Mouse (Mus musculus) heart, postnatal 10 days (tissue): ENCODE data around the gene Cwh43. TPM values are rescaled to one million over a fixed set of nuclear protein-coding genes. Genes with fewer than 3 reads are reported as not detected.

ENCODE experiments used
- DNase-seq, 2 experiments: peaks; one replicate each; pipeline ENCODE4 v3.0.0; 2021
- intact Hi-C: fragments of 180-260 bp; cut with DNase I; formaldehyde crosslinking; loops from one replicate; pipeline ENCODE4 v1.15.1; 2025
- total RNA-seq, 2 experiments: library from RNA; stranded (reverse); gene quantifications; 2 replicates each; pipeline ENCODE4 v1.2.3; 2021

Cwh43 gene
- total RNA-seq, 2 experiments from 2014 or later, result not detected

- DNase-seq, result no peak
- intact Hi-C loops, result no loop called here
These were observed 12.8 kb upstream of the Cwh43 start for GRCm38 (mm10) chr5:73393041-73393440.

GRCm38 (mm10) chr5:73399768-73400526 lies 5.9 kb upstream of the Cwh43 start:
- DNase-seq, result peak in 1 of 2 experiments; percentile 14
- intact Hi-C loops, result no loop called here

DNA sequence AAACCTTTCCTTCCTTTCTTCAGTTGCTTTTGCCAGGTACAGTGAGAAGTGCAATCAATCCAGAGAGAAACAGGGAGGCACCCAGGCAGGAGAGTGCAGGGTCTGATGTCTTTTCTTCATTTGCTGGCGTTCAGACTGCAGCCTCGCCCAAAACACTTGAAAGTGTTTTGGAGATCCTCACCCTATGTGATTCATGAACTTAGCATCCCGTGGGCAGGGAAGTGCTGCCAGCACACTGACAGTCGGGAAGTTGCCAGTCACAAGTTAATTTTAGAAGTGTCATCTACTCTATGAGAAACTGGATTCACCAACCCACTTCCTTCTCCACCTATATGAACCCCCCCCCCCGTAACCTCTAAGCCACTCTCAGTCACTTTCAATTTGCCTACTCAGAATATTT lies 4.5 kb upstream of the Cwh43 start:
- intact Hi-C loops, result no loop called here
- peak; percentile 17 to 32 for DNase-seq

DNA sequence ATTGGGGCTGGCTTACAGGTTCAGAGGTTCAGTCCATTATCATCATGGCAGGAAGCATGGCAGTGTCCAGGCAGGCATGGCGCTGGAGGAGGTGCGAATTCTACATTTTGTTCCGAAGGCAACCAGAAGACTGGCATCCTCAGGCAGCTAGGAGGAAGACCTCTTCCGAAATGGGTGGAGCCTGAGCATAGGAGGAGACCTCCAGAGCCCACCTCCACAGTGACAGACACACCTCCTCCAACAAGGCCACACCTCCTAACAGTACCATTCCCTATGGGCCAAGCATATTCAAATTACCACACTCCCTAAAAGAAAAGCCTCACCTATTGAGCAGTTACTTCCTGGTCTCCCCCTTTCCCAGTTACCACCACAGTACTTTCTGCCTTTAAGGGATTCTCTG lies 3.0 kb upstream of the Cwh43 start:
- no peak for DNase-seq
- intact Hi-C loops, result no loop called here

DNA sequence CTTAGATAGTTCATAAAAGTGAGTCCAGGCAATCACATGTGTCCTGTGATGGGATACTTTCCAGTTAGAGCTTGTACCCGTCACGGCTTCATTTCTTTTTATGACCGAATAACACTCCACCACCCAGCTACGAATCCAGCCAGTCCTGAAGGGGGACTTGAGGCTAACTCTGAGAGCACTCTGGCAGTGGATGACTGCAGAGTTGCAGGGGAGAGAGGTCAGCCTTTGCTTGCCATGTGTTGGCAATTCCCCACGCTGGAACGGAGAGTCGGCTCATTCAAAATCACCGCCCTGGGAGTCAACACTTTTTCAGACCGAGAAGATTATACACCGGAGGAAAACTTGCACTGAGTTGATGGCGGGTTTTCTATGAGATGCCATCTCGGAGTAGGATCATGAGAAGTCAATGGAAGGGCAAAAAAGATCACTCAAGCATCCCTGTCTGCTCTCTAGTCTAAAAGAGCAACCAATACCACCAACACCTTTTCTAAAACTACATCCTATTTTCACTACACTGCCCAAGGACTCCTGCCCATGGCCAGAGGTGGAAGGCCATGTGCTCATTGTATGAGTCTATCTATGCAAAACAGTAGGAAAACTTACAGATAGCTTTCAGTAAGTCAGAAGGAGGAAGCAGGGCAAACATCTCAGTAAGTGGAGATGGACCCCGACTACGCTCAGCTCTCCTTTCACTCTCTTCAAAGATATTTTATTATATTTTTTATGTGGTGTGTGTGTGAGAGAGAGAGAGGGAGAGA lies 2.4 kb upstream of the Cwh43 start:
- no peak for DNase-seq
- intact Hi-C loops, result no loop called here

DNA sequence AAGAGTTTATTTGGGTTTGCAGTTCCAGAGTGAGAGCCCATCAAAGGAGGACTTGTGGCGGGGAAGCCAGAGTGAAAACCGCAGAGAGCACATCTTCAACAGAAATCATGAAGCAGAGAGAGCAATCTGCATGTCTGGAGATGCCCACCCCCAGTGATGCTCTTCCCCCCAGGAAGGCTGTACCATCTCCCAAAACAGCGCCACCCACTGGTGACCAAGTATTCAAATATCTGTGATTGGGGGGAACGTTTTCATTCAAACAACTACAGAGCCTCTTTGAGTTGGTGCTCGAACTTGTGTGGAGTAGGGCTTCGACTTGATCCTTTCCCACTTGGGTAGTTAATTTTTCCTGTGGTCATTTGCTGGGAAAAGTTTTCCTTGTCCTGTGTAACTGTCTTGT lies 1.1 kb upstream of the Cwh43 start:
- intact Hi-C loops, result no loop called here
- no peak for DNase-seq

- DNase-seq, result no peak
- intact Hi-C loops, result no loop called here
These were observed 986 bp downstream of the Cwh43 start for GRCm38 (mm10) chr5:73406861-73407260.

- intact Hi-C loops, result no loop called here
- DNase-seq, result no peak
These were observed 4.1 kb downstream of the Cwh43 start for GRCm38 (mm10) chr5:73409970-73410369.

GRCm38 (mm10) chr5:73411771-73412170 lies 5.9 kb downstream of the Cwh43 start:
- intact Hi-C loops, result no loop called here
- no peak for DNase-seq

DNA sequence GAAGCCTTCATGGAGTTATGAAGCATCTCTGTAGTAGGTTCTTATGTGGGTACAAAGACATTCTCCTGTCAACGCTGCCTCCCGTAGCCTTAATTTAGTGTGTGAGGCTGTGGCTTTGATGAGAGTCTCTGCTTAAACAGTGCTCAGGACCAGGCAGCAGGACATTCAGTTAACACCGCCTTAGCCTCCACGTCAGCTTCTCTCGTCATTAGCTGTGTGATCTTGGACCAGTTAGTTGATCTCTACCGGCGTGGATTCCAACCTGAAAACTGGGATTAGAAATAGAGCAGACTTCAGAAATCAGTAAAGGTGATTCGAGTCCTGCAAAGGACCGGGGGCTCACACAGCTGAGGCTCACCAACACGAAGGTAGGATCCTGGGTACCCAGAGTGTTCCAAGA lies 8.3 kb downstream of the Cwh43 start:
- DNase-seq, result no peak
- intact Hi-C loops, result no loop called here

GRCm38 (mm10) chr5:73419045-73419695 lies 13.3 kb downstream of the Cwh43 start:
- intact Hi-C loops, result no loop called here
- DNase-seq, result no peak

GRCm38 (mm10) chr5:73426824-73427223 lies 20.9 kb downstream of the Cwh43 start:
- DNase-seq, result no peak
- intact Hi-C loops, result no loop called here

- peak; percentile 78 to 88 for DNase-seq
- intact Hi-C loops, result loop anchor here (1.0 to 2.0 kb wide), 2 partner anchors 109 to 206 kb away; no protein-coding TSS in a partner anchor
These were observed 25.7 kb downstream of the Cwh43 start for GRCm38 (mm10) chr5:73431581-73431980.

DNA sequence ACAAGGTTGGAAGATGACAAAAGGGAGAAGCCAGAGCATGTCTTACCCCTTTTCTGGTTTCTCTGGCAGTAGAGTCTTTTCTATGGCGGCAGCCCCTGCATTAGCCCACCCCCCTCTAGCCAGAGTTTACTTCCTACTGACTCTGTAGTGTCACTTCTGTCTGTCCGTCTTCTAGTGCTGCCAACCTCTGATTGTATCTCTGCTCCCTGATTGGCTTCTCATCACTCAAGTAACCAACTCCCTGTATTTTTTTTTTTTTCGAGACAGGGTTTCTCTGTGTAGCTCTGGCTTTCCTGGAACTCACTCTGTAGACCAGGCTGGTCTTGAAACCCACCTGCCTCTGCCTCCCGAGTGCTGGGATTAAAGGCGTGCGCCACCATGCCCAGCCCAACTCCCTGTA lies 26.9 kb downstream of the Cwh43 start:
- intact Hi-C loops, result no loop called here

DNA sequence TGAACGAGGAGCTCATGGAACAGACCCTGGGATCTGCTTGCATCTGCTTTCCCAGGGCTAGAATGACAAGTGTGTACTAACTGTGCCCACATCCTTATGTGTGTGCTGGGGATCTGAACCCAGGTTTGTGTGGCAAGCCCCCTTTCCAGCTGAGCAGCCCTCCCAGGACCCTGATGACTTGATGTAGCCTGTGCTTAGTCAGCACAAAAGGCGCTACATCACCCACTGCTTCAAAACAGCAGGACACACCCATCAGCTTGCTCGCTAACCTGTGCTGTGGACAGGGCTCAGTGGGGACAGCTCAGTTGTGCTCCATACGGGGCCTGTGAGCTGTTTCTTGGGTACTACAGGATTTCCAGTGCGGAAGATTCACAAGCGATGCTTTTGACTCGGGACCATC lies 28.9 kb downstream of the Cwh43 start:
- intact Hi-C loops, result no loop called here
- DNase-seq, result no peak

More for the DNA sequence above, 26.9 kb downstream of the Cwh43 start:
- DNase-seq, result no peak

DNA sequence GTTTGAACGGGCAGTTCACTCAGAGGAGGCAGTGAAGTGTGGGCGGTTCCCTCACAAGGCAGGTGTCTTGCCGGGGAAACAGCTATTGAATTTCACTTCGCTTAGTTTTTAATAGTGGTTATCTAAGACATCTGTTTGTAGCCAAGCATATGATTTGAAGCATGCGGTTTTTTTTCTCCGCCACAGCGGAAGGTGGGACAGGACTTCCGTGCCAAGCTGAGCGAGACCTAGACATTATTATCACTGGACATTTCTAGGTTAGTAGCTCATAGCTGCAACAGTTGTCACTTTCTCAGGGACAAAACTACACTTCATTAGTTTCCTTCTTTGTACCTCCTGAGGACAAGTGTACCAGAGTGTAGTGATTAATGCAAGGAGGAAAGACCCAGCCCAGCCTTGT lies 36.3 kb downstream of the Cwh43 start:
- DNase-seq, result no peak
- intact Hi-C loops, result no loop called here

DNA sequence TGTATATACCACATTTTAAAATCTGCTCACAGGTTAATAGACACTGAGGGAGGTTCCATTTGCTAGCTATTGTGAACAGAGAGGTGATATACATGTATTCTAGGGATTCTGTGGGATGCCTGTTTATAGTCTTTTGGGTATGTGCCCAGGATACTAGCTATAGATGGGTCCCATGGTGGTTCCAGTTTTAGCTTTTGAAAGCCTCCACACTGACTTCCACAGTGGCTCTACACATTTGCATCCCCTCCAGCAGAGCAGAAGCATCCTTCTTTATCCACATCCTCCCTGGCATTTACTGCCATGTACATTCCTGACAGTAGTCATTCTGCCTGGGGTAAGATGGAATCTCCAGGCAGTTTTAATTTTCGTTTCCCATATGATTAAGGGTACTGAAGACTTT lies 44.4 kb downstream of the Cwh43 start:
- no peak for DNase-seq
- intact Hi-C loops, result no loop called here

DNA sequence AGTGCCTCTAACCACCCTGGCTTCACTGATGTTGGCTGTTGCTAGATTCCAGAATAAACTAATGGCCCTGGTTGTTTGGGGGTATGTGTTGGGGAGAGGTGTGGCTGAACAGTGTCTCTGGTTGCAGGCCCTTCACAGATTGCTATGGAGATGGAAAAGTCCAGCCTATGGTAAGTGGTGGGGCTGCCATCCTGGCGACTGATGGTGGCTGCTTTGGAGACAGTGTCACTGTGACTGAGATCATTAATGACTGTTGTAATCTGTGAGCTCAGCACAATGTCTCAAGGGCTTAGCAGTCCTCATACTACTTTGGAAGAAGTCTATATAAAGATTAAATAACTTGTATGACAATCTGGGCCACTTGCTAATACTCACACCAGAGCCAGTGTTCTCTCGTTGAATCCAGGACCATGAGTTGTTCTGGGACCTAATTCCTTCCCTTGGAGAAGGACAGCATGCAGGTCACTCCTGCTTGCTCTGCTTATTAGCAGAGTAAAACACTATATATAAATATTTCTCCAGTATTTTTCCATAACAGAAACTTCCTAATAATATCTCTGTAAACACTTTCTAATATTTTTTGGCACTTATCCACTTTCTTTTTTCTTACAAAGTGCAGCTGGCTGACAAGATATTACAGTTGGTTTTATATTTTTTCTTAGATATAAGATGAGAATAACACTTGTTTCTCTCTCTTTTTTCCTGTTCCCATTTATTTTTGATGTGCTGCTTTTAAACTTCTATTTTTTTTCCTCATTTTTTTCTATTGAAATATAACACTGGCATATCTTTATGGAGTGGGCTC lies 48.8 kb downstream of the Cwh43 start:
- DNase-seq, result peak in 1 of 2 experiments; percentile 3
- intact Hi-C loops, result no loop called here

DNA sequence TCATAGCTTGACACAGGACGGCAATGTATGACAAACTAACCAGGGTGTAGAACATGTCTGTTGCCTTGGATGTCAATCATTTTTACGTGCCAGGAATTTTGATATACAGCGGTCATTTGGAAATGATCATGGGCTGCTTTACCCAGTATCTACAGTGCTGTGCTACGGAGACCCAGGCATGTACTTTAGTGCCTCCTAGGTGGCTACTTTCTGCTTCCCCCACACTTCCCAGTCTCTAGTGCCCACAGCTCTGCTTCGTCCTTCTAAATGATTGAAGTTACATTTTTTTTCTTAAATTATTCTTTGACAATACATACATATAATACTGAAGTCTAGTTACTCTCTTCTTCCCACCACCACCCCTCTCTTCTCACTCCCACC lies 49.4 kb downstream of the Cwh43 start:
- DNase-seq, result no peak

GRCm38 (mm10) chr5:73468462-73469433 lies 62.9 kb downstream of the Cwh43 start:
- intact Hi-C loops, result no loop called here

More for the DNA sequence above, 49.4 kb downstream of the Cwh43 start:
- intact Hi-C loops, result no loop called here

More at GRCm38 (mm10) chr5:73468462-73469433, 62.9 kb downstream of the Cwh43 start:
- no peak for DNase-seq
